In the genomic region with DNA sequence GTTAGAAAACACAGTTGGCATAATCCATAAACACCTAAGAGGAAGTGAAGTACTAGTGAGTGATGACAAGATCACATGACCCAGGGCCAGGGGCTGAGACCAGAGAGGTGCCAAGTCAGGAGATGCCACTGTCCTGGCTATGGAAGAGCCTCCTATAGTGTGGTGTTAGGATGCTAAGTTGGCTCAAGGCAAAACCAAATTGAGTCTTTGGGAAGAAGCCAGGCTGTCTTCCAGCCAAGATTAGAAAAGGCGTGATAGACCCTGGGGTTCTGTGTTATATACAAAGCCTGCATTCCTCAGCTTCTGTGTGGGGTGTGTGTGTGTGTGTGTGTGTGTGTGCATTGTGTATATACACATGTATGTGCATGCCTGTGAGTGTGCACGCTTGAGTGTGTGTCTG, we compare ENCODE assay signal across 24 mouse cellular contexts. TPM values are rescaled to one million over a fixed set of nuclear protein-coding genes. Genes with fewer than 3 reads are reported as not detected.
"Had no signal": no experiment of that assay in that cellular context is flagged by ENCODE, and none has a peak within 500 bp of the region (broad histone marks: within the 10 kb centered on the region; RNA-seq: fewer than 3 reads in every experiment).

No protein-coding gene starts in this region.

- H3K27me3 ChIP-seq: limb, embryonic 13.5 days; liver, embryonic 12.5 days; liver, embryonic 15.5 days; midbrain, embryonic 12.5 days; midbrain, embryonic 15.5 days; neural tube, embryonic 13.5 days had no signal

- ATAC-seq: liver, embryonic 12.5 days; midbrain, embryonic 15.5 days had no signal

- H3K27ac ChIP-seq: kidney, postnatal 0 days; layer of hippocampus, adult 2 months; limb, embryonic 10.5 days; limb, embryonic 13.5 days; liver, embryonic 12.5 days; liver, embryonic 15.5 days; macrophage; midbrain, embryonic 12.5 days; midbrain, embryonic 15.5 days; neural tube, embryonic 13.5 days had no signal

- H3K4me3 ChIP-seq: layer of hippocampus, adult 2 months; limb, embryonic 10.5 days; limb, embryonic 13.5 days; liver, embryonic 12.5 days; liver, embryonic 15.5 days; midbrain, embryonic 12.5 days; midbrain, embryonic 15.5 days; myocyte; neural tube, embryonic 13.5 days had no signal

- H3K9ac ChIP-seq: limb, embryonic 13.5 days; liver, embryonic 12.5 days; liver, embryonic 15.5 days; midbrain, embryonic 12.5 days; midbrain, embryonic 15.5 days; neural tube, embryonic 13.5 days had no signal

- H3K4me1 ChIP-seq: liver, embryonic 12.5 days; liver, embryonic 15.5 days; midbrain, embryonic 15.5 days; neural tube, embryonic 13.5 days had no signal

- DNase-seq: kidney, adult 2 months; kidney, postnatal 25 days; layer of hippocampus, adult 9-11 months; liver; lung, adult 18-20 months; retina, postnatal 1 day; right cerebral cortex, postnatal 25 days; spleen, adult 18-20 months; thymus, postnatal 36 days had no signal

- H3K9me3 ChIP-seq: limb, embryonic 10.5 days; limb, embryonic 13.5 days; liver, embryonic 15.5 days; midbrain, embryonic 12.5 days; midbrain, embryonic 15.5 days; neural tube, embryonic 13.5 days had no signal

- H3K36me3 ChIP-seq: limb, embryonic 10.5 days; limb, embryonic 13.5 days; liver, embryonic 12.5 days; liver, embryonic 15.5 days; midbrain, embryonic 12.5 days; midbrain, embryonic 15.5 days; neural tube, embryonic 13.5 days had no signal

- H3K4me2 ChIP-seq: limb, embryonic 13.5 days; liver, embryonic 12.5 days; liver, embryonic 15.5 days; midbrain, embryonic 12.5 days; midbrain, embryonic 15.5 days; neural tube, embryonic 13.5 days had no signal

RNA-seq across cellular contexts. Expression of gene Cdh26, which starts 48.7 kb away (rescaled TPM):
- total RNA-seq: left cerebral cortex, adult 18-20 months; megakaryocyte-erythroid progenitor cell, adult 5-6 weeks; monocyte, adult 5-6 weeks; neutrophil, adult 5-6 weeks had no signal
- polyA plus RNA-seq: macrophage; myocyte; neural tube, embryonic 13.5 days had no signal
